Mouse (Mus musculus): Measurements from ENCODE around the gene Rxfp4. TPM values are rescaled to one million over a fixed set of nuclear protein-coding genes. Genes with fewer than 3 reads are reported as not detected.
A peak's percentile ranks its signal among the peaks of the same experiment; 100 is the strongest.
"Not testable (repeated sequence)": the region's sequence is repeated elsewhere in the genome, so short reads cannot be mapped to it uniquely, and the experiment has no call there.

Rxfp4 gene
- polyA plus RNA-seq, 1 experiment from 2014 or later, result not detected

- ATAC-seq (ENCODE audit: insufficient number of reproducible peaks, low FRiP score), result no peak
- Histone ChIP-seq H3K27ac (ENCODE audit: poor library complexity, severe bottlenecking) (peak overlapping the region; percentile 98), H3K36me3 (no peaks in the 10 kb centered on the region), H3K27me3 (replicated peaks) (no peaks in the 10 kb centered on the region), H3K4me3 (no peak overlapping the region), H3K9me3 (replicated peaks) (no peaks in the 10 kb centered on the region), H3K4me1 (replicated peaks) (peaks cover 73% of the 10 kb centered on the region), H3K4me2 (peak overlapping the region; percentile 93), H3K9ac (no peak overlapping the region)
- 45% methylated on average over 9 of the region's 9 CpGs for WGBS
Measured at GRCm38 (mm10) chr3:88619113-88620097, 33.5 kb downstream of the Rxfp4 start.

DNA sequence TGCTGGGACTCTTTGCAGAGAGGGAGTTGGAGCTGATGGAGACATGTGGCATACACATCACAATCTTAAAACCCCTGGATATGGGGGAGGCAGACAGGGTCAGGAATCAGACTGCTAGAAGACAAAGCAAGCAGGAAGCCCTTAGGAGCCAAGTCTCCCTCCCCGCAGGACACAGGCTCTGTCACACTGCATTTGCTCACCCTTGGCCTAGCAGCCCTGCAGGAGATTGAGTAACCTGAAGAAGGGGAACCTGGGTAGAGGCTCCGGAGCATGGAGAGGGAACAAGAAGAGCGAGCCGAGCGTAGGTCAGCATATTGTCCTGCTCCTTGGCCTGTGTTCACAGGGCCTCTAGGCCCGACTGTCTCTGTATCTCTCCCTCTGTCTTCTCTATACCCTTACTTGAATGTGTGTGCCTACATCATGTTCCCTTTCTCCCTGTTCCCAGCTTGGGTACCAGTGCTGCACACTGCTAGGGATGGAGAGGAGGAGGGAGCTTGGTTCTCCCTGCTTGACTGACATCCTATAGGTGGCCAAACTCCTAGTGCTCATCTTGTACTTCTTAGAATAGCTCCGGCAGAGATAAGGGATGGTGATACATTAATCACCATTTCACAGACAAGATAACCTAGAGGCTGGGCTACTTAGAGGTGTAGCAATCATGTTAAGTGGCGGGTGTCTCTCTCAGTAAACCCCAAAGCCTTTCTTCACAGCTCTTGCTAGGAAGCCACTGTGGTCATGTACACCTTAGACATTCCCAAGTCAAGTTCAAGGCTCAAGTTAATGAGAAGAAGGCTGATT lies 34.7 kb downstream of the Rxfp4 start:
- H3K36me3 ChIP-seq, result no peaks in the 10 kb centered on the region
- H3K4me2 ChIP-seq, result peak overlapping the region; percentile 6; the same call in 1 of the 2 replicates
- 55% methylated on average over 8 of the region's 8 CpGs for WGBS
- no peak overlapping the region for H3K27ac ChIP-seq (ENCODE audit: poor library complexity, severe bottlenecking)
- H3K4me1 ChIP-seq (replicated peaks), result peaks cover 65% of the 10 kb centered on the region
- H3K9ac ChIP-seq, result peak overlapping the region; percentile 3; the same call in 1 of the 2 replicates
- no peaks in the 10 kb centered on the region for H3K27me3 ChIP-seq (replicated peaks)
- ATAC-seq (ENCODE audit: insufficient number of reproducible peaks, low FRiP score), result no peak
- no peaks in the 10 kb centered on the region for H3K9me3 ChIP-seq (replicated peaks)
- H3K4me3 ChIP-seq, result no peak overlapping the region

DNA sequence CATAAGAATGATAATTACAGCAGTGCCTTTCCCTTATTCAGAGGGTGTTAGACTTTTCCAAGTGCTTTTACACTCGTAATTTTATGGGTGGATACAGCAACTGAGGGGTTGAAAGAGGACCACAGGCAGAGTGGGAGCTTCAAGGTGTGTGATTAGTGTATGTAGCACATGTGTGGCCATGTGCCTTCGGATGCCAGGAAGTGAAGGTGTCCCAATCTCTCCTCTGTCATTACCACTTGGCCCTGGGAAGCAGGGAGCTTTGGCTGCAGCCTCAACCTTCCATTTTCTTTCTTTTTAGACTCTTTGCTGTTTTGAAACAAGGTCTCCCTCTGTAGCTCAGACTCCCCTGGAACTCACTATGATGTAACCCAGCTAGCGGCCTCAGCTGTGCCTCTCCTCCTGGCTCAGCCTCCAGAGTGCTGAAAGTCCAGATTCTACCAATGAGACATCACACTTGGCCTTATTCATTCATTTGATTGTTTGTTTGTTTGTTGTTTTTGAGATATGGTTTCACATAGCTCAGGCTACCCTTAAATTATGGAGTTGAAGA lies 35.9 kb downstream of the Rxfp4 start:
- no peak for ATAC-seq (ENCODE audit: insufficient number of reproducible peaks, low FRiP score)
- no peaks in the 10 kb centered on the region for H3K36me3 ChIP-seq
- H3K9ac ChIP-seq, result no peak overlapping the region
- H3K4me3 ChIP-seq, result no peak overlapping the region
- 68% methylated on average over 3 of the region's 3 CpGs for WGBS
- H3K27ac ChIP-seq (ENCODE audit: poor library complexity, severe bottlenecking), result peak overlapping the region; percentile 64; the same call in 1 of the 2 replicates
- peaks cover 65% of the 10 kb centered on the region for H3K4me1 ChIP-seq (replicated peaks)
- peak overlapping the region; percentile 51 for H3K4me2 ChIP-seq
- H3K27me3 ChIP-seq (replicated peaks), result no peaks in the 10 kb centered on the region
- H3K9me3 ChIP-seq (replicated peaks), result no peaks in the 10 kb centered on the region

DNA sequence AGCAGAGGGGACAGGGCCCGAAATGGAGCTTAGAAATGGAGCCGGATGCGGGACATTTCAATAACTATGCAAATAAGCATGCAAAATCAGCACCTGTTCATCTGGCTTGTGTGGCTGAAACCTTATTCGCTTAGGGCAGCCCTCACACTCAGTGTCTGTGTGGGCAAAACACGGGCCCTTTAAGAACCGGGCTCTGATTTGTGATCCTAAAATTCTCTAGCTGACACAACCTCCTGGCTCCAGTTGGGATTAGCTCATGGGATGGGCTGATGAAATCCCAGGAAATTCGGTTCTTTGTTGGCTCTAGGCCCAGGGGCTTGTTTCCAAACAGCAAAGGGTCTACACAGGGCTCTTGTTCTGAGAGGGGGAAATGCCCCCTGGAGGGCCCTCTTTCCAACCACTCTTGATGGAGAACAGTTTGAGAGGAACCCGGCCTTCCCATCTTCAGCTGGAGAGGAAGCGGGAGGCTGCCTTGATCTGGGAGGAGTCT lies 37.0 kb downstream of the Rxfp4 start:
- H3K4me2 ChIP-seq, result peak overlapping the region; percentile 51; the same call in 1 of the 2 replicates
- ATAC-seq (ENCODE audit: insufficient number of reproducible peaks, low FRiP score), result no peak
- H3K9ac ChIP-seq, result no peak overlapping the region
- peaks cover 65% of the 10 kb centered on the region for H3K4me1 ChIP-seq (replicated peaks)
- H3K4me3 ChIP-seq, result no peak overlapping the region
- H3K36me3 ChIP-seq, result no peaks in the 10 kb centered on the region
- no peaks in the 10 kb centered on the region for H3K27me3 ChIP-seq (replicated peaks)
- peak overlapping the region; percentile 64; the same call in 1 of the 2 replicates for H3K27ac ChIP-seq (ENCODE audit: poor library complexity, severe bottlenecking)
- H3K9me3 ChIP-seq (replicated peaks), result no peaks in the 10 kb centered on the region
- 48% methylated on average over 9 of the region's 9 CpGs for WGBS

GRCm38 (mm10) chr3:88615117-88615516 lies 37.8 kb downstream of the Rxfp4 start:
- no peak for ATAC-seq (ENCODE audit: insufficient number of reproducible peaks, low FRiP score)
- no peaks in the 10 kb centered on the region for H3K9me3 ChIP-seq (replicated peaks)
- H3K27me3 ChIP-seq (replicated peaks), result no peaks in the 10 kb centered on the region
- H3K9ac ChIP-seq, result no peak overlapping the region
- H3K36me3 ChIP-seq, result no peaks in the 10 kb centered on the region
- WGBS, result 73% methylated on average over 5 of the region's 5 CpGs
- no peak overlapping the region for H3K27ac ChIP-seq (ENCODE audit: poor library complexity, severe bottlenecking)
- H3K4me2 ChIP-seq, result no peak overlapping the region
- peaks cover 59% of the 10 kb centered on the region for H3K4me1 ChIP-seq (replicated peaks)
- H3K4me3 ChIP-seq, result no peak overlapping the region

DNA sequence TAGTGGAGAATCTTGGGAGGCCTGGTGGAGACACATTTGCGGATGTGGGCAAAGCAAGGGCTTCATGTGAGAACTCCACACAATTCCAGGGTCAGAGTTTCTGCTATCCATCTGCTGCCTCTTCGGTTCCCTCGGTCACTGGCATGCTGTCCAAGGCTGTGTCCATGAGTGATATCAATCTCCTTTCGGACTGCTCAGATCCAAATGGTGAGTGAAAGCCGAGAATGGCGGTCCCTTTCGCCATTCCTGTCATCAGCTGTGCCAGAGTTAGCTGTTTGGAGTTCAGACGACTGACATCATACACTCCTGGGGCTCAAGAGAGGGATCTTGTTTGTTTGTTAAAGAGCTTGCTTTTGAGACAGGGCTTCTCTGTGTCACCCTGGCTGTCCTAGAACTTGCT lies 38.5 kb downstream of the Rxfp4 start:
- no peaks in the 10 kb centered on the region for H3K27me3 ChIP-seq (replicated peaks)
- H3K4me3 ChIP-seq, result no peak overlapping the region
- WGBS, result 51% methylated on average over 8 of the region's 8 CpGs
- peaks cover 52% of the 10 kb centered on the region for H3K4me1 ChIP-seq (replicated peaks)
- no peak overlapping the region for H3K27ac ChIP-seq (ENCODE audit: poor library complexity, severe bottlenecking)
- no peaks in the 10 kb centered on the region for H3K36me3 ChIP-seq
- H3K9ac ChIP-seq, result no peak overlapping the region
- ATAC-seq (ENCODE audit: insufficient number of reproducible peaks, low FRiP score), result no peak
- H3K9me3 ChIP-seq (replicated peaks), result no peaks in the 10 kb centered on the region
- no peak overlapping the region for H3K4me2 ChIP-seq

DNA sequence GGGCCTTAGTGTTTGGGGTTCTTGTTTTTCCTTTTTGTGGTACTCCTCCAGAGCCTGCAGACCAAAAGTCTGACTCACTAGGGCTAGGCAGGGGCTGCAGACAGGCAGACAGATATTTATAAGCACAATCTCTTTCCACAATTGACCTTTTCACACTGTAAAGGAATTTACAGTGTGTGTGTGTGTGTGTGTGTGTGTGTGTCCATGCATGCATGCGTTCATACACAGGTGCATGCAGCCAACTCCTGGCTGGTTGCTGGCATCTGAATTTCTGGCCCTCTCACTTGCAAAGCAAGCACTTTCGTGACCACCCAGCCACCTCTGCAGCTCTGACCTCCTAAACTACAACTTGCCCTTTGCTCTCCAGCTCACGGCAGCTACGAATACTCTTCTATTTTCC lies 43.9 kb downstream of the Rxfp4 start:
- Histone ChIP-seq H3K4me3 (no peak overlapping the region), H3K27ac (ENCODE audit: poor library complexity, severe bottlenecking) (no peak overlapping the region), H3K9me3 (replicated peaks) (no peaks in the 10 kb centered on the region), H3K4me1 (replicated peaks) (peaks cover 28% of the 10 kb centered on the region), H3K9ac (no peak overlapping the region), H3K27me3 (replicated peaks) (no peaks in the 10 kb centered on the region), H3K4me2 (no peak overlapping the region), H3K36me3 (no peaks in the 10 kb centered on the region)
- ATAC-seq (ENCODE audit: insufficient number of reproducible peaks, low FRiP score), result no peak
- 72% methylated on average over 4 of the region's 4 CpGs for WGBS

DNA sequence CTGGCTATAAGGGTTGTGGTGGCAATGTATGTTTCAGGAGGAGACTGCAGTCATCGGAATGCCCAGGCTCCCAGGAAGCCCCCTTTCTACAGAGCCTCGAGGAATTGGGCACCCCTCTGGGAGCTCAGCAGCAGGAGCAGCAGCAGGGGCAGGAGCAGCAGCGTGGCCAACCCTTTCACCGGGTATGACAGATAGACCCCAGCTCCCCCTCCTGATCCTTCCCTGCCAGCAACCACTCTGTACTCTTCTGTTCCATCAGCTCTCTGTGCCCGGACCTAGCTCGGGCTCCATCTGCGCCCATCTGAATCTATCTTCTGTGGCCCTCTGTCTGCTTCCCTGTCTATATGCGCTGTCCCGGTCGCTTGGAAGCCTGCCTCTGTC lies 45.2 kb downstream of the Rxfp4 start:
- ATAC-seq (ENCODE audit: insufficient number of reproducible peaks, low FRiP score), result peak; percentile 26; the same call in 1 of the 2 replicates
- WGBS, result 19% methylated on average over 10 of the region's 10 CpGs
- no peaks in the 10 kb centered on the region for H3K36me3 ChIP-seq
- H3K27ac ChIP-seq (ENCODE audit: poor library complexity, severe bottlenecking), result no peak overlapping the region
- H3K4me1 ChIP-seq (replicated peaks), result peaks cover 33% of the 10 kb centered on the region
- H3K9ac ChIP-seq, result peak overlapping the region; percentile 58
- peak overlapping the region; percentile 40 for H3K4me3 ChIP-seq
- H3K4me2 ChIP-seq, result peak overlapping the region; percentile 77
- H3K27me3 ChIP-seq (replicated peaks), result no peaks in the 10 kb centered on the region
- H3K9me3 ChIP-seq (replicated peaks), result no peaks in the 10 kb centered on the region

DNA sequence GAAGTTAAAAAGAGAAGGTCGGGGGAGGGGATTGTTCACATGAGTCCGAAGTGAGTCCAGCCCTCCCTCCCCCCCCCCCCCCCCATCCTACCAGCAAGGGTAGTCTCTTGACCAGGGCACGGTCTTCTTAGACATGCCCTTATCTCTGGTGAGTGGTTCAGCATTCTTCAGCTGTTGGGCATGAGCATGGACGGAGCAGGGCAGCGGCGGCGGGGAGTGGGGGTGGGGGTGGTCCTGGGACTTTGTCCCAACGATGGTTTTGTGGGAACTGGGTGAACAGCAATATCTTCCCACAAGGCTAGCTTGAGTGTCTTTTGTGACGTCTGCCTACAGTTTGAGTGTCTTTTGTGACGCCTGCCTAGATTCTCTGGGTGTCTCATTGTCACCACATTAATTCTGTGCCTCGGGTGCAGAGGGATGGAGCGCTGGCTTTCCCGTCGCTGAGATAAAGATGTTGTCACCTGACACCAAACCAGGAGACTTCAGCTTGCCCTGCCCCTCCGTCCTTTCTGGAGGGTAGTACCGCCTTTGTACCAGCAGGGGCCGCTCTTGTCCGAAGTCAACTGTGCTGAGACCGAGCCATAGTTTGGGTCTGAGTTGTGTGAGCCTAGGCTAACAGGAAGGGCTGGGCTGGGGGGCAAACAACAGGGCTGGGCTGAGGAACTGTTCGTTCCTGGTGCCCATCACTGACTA lies 45.7 kb downstream of the Rxfp4 start:
- Histone ChIP-seq H3K27ac (ENCODE audit: poor library complexity, severe bottlenecking) (no peak overlapping the region), H3K4me2 (peak overlapping the region; percentile 77), H3K9ac (peak overlapping the region; percentile 58), H3K4me1 (replicated peaks) (peaks cover 33% of the 10 kb centered on the region), H3K36me3 (no peaks in the 10 kb centered on the region), H3K27me3 (replicated peaks) (no peaks in the 10 kb centered on the region), H3K9me3 (replicated peaks) (no peaks in the 10 kb centered on the region), H3K4me3 (peak overlapping the region; percentile 40)
- WGBS, result under 1% methylated on average over 20 of the region's 20 CpGs
- ATAC-seq (ENCODE audit: insufficient number of reproducible peaks, low FRiP score), result peak; percentile 76

- H3K4me3 ChIP-seq, result peak within 1 kb of the TSS; percentile 40; the same call in 1 of the 2 replicates
- H3K9ac ChIP-seq, result 0 out of 2 replicates have a peak within 1 kb of the TSS, but pooled peaks have one; percentile 58
- peak within 1 kb of the TSS; percentile 77 for H3K4me2 ChIP-seq
Measured at GRCm38 (mm10) chr3:88605666-88606065, 47.3 kb downstream of the Rxfp4 start, which contains the start of gene Arhgef2. Gene Arhgef2, plus strand, starts transcription at chr3:88605966.

More at GRCm38 (mm10) chr3:88605666-88606065, 47.3 kb downstream of the Rxfp4 start, which contains the start of gene Arhgef2:
- H3K36me3 ChIP-seq; H3K27me3 ChIP-seq (replicated peaks); H3K27ac ChIP-seq (ENCODE audit: poor library complexity, severe bottlenecking); ATAC-seq (ENCODE audit: insufficient number of reproducible peaks, low FRiP score); H3K9me3 ChIP-seq (replicated peaks): not testable (repeated sequence)
- WGBS, result 96% methylated on average over 2 of the region's 2 CpGs
- peaks cover 33% of the 10 kb centered on the region for H3K4me1 ChIP-seq (replicated peaks)

Measured in heart, embryonic 12.5 days (tissue).